Comparison of ENCODE assay signal across 15 mouse cellular contexts in genomic region chr2:156756937-156757336, GRCm38 (mm10). TPM values are rescaled to one million over a fixed set of nuclear protein-coding genes. Genes with fewer than 3 reads are reported as not detected.
"Had no signal": no experiment of that assay in that cellular context is flagged by ENCODE, and none has a peak within 500 bp of the region (broad histone marks: within the 10 kb centered on the region; RNA-seq: fewer than 3 reads in every experiment).

No protein-coding gene starts in this region.

- H3K4me1 ChIP-seq: intestine, embryonic 15.5 days; midbrain, embryonic 13.5 days had no signal

- H3K9ac ChIP-seq: intestine, embryonic 15.5 days; lung, embryonic 15.5 days; midbrain, embryonic 13.5 days; neural tube, embryonic 15.5 days had no signal

- H3K9me3 ChIP-seq: intestine, embryonic 15.5 days; lung, embryonic 15.5 days; midbrain, embryonic 13.5 days; neural tube, embryonic 15.5 days had no signal

- H3K27me3 ChIP-seq: intestine, embryonic 15.5 days; lung, embryonic 15.5 days; midbrain, embryonic 13.5 days; neural tube, embryonic 15.5 days had no signal

- H3K4me2 ChIP-seq: intestine, embryonic 15.5 days; liver, embryonic 11.5 days; lung, embryonic 15.5 days; midbrain, embryonic 13.5 days; neural tube, embryonic 15.5 days had no signal

- DNase-seq: kidney, adult 18-20 months; kidney, postnatal 10 days; kidney, postnatal 4 days; lung, postnatal 14 days; right cerebral cortex, postnatal 25 days; spleen, adult 18-20 months; thymus, adult 18-20 months; thymus, postnatal 14 days had no signal

- H3K27ac ChIP-seq: intestine, embryonic 15.5 days; limb, embryonic 10.5 days; lung, embryonic 15.5 days; macrophage; midbrain, embryonic 13.5 days; neural tube, embryonic 15.5 days had no signal

- ATAC-seq: intestine, embryonic 15.5 days; midbrain, embryonic 13.5 days had no signal

- H3K4me3 ChIP-seq: intestine, embryonic 15.5 days; limb, embryonic 10.5 days; lung, embryonic 15.5 days; midbrain, embryonic 13.5 days; neural tube, embryonic 15.5 days had no signal

RNA-seq across cellular contexts. Expression of gene Myl9, which starts 18.3 kb away (rescaled TPM):
- polyA plus RNA-seq: macrophage had no signal
